In the genomic region with DNA sequence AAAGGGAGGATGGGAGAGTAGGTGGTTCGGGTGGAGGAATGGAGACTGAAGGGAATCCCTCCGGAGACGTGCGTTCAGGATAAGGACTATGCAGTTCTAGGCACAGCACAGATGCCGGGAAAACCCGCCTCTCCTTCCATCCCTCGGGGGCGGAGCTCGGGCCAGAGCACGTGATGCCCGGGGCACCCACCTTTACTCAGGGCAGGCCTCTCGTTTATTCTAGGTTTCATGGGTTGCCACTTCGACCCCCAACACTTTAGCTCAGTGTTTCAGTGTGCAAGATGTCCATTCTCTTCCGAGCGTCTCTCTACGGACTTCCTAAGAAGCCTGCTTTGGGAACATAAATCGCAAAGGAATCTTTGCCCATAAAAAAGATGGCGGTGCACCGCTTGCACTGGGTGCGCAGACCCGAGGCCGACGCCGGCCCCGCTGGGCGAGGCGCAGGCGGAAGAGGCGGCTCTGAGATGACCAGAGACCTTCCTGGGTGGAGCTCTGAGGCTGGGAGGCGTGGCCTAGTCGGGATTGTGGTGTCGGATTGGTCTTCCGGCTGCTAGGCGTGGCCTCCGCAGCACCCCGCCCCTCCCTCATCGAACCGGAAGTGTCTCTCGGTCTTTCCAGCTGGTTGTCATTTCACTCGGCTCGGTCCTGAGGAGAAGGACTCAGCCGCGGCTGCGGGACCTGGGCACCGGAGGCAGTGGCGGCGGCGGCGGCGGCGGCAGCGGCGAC, we compare ENCODE assay signal across 7 mouse cellular contexts. TPM values are rescaled to one million over a fixed set of nuclear protein-coding genes. Genes with fewer than 3 reads are reported as not detected.
A peak's percentile ranks its signal among the peaks of the same experiment; 100 is the strongest.
DNase-seq lines count a peak whose midpoint lies in the region; ATAC-seq lines count a peak whose summit lies in the region.

No protein-coding gene starts in this region.

- no peaks in the 10 kb centered on the region for H3K27me3 ChIP-seq in embryonic facial prominence, embryonic 12.5 days
- H3K27me3 ChIP-seq in limb, embryonic 11.5 days (ENCODE audit: control insufficient read depth, insufficient read depth, low read length) = no peaks in the 10 kb centered on the region
- no peaks in the 10 kb centered on the region for H3K27me3 ChIP-seq in midbrain, embryonic 14.5 days (ENCODE audit: control insufficient read depth, insufficient read depth, low read length)

- H3K4me1 ChIP-seq in embryonic facial prominence, embryonic 12.5 days = peaks cover 18% of the 10 kb centered on the region
- peaks cover 4% of the 10 kb centered on the region; the same call in 1 of the 2 replicates for H3K4me1 ChIP-seq in limb, embryonic 11.5 days (ENCODE audit: control insufficient read depth, insufficient read depth, low read length)
- H3K4me1 ChIP-seq in midbrain, embryonic 14.5 days (ENCODE audit: control insufficient read depth, insufficient read depth, low read length) = peaks cover 23% of the 10 kb centered on the region

- DNase-seq in adrenal gland, postnatal 25 days = peak; percentile 97
- peak; percentile 100 for DNase-seq in heart, adult 11 months
- DNase-seq in kidney, adult 18-20 months = peak; percentile 99
- DNase-seq in limb, embryonic 11.5 days (ENCODE audit: low spot score) = peak; percentile 99
- DNase-seq in midbrain, embryonic 14.5 days = peak; percentile 100
- peak; percentile 98 to 99 for DNase-seq in spleen, adult 18-20 months

- H3K36me3 ChIP-seq in embryonic facial prominence, embryonic 12.5 days = no peaks in the 10 kb centered on the region
- H3K36me3 ChIP-seq in limb, embryonic 11.5 days (ENCODE audit: control insufficient read depth, insufficient read depth, low read length) = no peaks in the 10 kb centered on the region
- H3K36me3 ChIP-seq in midbrain, embryonic 14.5 days (ENCODE audit: control insufficient read depth, insufficient read depth, low read length) = no peaks in the 10 kb centered on the region

- H3K4me2 ChIP-seq in embryonic facial prominence, embryonic 12.5 days (replicated peaks) = peak overlapping the region; percentile 76
- H3K4me2 ChIP-seq in limb, embryonic 11.5 days (ENCODE audit: low read depth, severe bottlenecking) = peak overlapping the region; percentile 84
- H3K4me2 ChIP-seq in midbrain, embryonic 14.5 days (ENCODE audit: low read length) = peak overlapping the region; percentile 84

- peak overlapping the region; percentile 92 for H3K27ac ChIP-seq in embryonic facial prominence, embryonic 12.5 days
- H3K27ac ChIP-seq in limb, embryonic 11.5 days (replicated peaks; ENCODE audit: low read depth, low read length) = peak overlapping the region; percentile 64; the same call in 1 of the 2 replicates
- peak overlapping the region; percentile 95 for H3K27ac ChIP-seq in midbrain, embryonic 14.5 days (replicated peaks; ENCODE audit: low read depth, low read length)

- peak overlapping the region; percentile 80 for H3K4me3 ChIP-seq in embryonic facial prominence, embryonic 12.5 days
- peak overlapping the region; percentile 67 for H3K4me3 ChIP-seq in limb, embryonic 11.5 days (ENCODE audit: low read depth, low read length)
- H3K4me3 ChIP-seq in midbrain, embryonic 14.5 days (replicated peaks; ENCODE audit: low read depth, low read length) = peak overlapping the region; percentile 88

- WGBS in embryonic facial prominence, embryonic 12.5 days = under 1% methylated on average over 53 of the region's 53 CpGs
- 0% methylated on average over 53 of the region's 53 CpGs for WGBS in limb, embryonic 11.5 days
- under 1% methylated on average over 53 of the region's 53 CpGs for WGBS in midbrain, embryonic 14.5 days

- peak overlapping the region; percentile 73 for H3K9ac ChIP-seq in embryonic facial prominence, embryonic 12.5 days
- H3K9ac ChIP-seq in limb, embryonic 11.5 days (ENCODE audit: low read length) = peak overlapping the region; percentile 75
- H3K9ac ChIP-seq in midbrain, embryonic 14.5 days (replicated peaks; ENCODE audit: low read length) = peak overlapping the region; percentile 88

- H3K9me3 ChIP-seq in embryonic facial prominence, embryonic 12.5 days = no peaks in the 10 kb centered on the region
- H3K9me3 ChIP-seq in limb, embryonic 11.5 days (ENCODE audit: control insufficient read depth, low read length) = no peaks in the 10 kb centered on the region
- no peaks in the 10 kb centered on the region for H3K9me3 ChIP-seq in midbrain, embryonic 14.5 days (ENCODE audit: control insufficient read depth, low read length)

- peak; percentile 100 for ATAC-seq in embryonic facial prominence, embryonic 12.5 days (ENCODE audit: insufficient number of reproducible peaks, insufficient read depth, low FRiP score, low TSS enrichment)
- ATAC-seq in limb, embryonic 11.5 days (ENCODE audit: insufficient number of reproducible peaks, low FRiP score, low TSS enrichment, low read depth) = peak; percentile 100
- peak; percentile 100 for ATAC-seq in midbrain, embryonic 14.5 days (ENCODE audit: low FRiP score, low TSS enrichment)

RNA-seq across cellular contexts. Expression of a gene that starts 1.6 kb away (rescaled TPM):
- 77.0 and 92.2 TPM in 2 replicates for total RNA-seq in adrenal gland, postnatal 25 days (2021)
- polyA plus RNA-seq in embryonic facial prominence, embryonic 12.5 days (2016; fragmentation: Nextera tagmentation; extraction: Ambion mirVana) = 4.2 and 5.0 TPM in 2 replicates
- polyA plus RNA-seq in limb, embryonic 11.5 days (2014; fragmentation: Nextera tagmentation; extraction: Ambion mirVana) = 3.6 and 3.8 TPM in 2 replicates
- 32.2 and 34.5 TPM in 2 replicates for polyA plus RNA-seq in midbrain, embryonic 14.5 days (2014; fragmentation: Nextera tagmentation; extraction: Ambion mirVana)

Comparison
In these comparisons a context has a peak if more than half of its experiments do, and no peak if none do; other contexts are left out.
1. Peak in every context shown above with its lines: DNase-seq, ATAC-seq, H3K4me3 ChIP-seq and H3K27ac ChIP-seq.